Mouse (Mus musculus) gastrocnemius, adult 2 months (tissue): ENCODE results near the gene Ttc32. TPM values are rescaled to one million over a fixed set of nuclear protein-coding genes. Genes with fewer than 3 reads are reported as not detected.
"Not testable (repeated sequence)": the region's sequence is repeated elsewhere in the genome, so short reads cannot be mapped to it uniquely, and the experiment has no call there.

Experiments used
- DNase-seq: peaks from one replicate; pipeline ENCODE4 v3.0.0; 2022
- H3K27ac ChIP-seq: fragments of 200-600 bp; 2 replicates; pipeline ENCODE4 v1.8.1; 2022; ENCODE audit warnings: mild to moderate bottlenecking
- H3K4me3 ChIP-seq: fragments of 200-600 bp; 2 replicates; pipeline ENCODE4 v1.8.1; 2022; ENCODE audit warnings: mild to moderate bottlenecking, moderate library complexity
- CTCF ChIP-seq: fragments of 200-600 bp; IDR thresholded peaks from 2 replicates; pipeline ENCODE4 v1.8.1; 2022; ENCODE audit warnings: antibody characterized with exemption, mild to moderate bottlenecking, moderate library complexity
- intact Hi-C: fragments of 180-260 bp; cut with DNase I; formaldehyde crosslinking; loops from one replicate; pipeline ENCODE4 v1.15.1; 2025
- total RNA-seq, 2 experiments: library from RNA; stranded (reverse); gene quantifications; 2 replicates each; pipeline ENCODE4 v1.2.3; 2021

The Ttc32 gene
- total RNA-seq, 2 experiments from 2014 or later: 25.2 to 27.6 TPM

GRCm38 (mm10) chr12:9026843-9027242, 3.0 kb upstream of the Ttc32 start:
- TF ChIP-seq CTCF: no peak
- intact Hi-C loops: no loop called here
- H3K27ac ChIP-seq: no peak overlapping the region
- no peak overlapping the region for H3K4me3 ChIP-seq
- DNase-seq: no peak

DNA sequence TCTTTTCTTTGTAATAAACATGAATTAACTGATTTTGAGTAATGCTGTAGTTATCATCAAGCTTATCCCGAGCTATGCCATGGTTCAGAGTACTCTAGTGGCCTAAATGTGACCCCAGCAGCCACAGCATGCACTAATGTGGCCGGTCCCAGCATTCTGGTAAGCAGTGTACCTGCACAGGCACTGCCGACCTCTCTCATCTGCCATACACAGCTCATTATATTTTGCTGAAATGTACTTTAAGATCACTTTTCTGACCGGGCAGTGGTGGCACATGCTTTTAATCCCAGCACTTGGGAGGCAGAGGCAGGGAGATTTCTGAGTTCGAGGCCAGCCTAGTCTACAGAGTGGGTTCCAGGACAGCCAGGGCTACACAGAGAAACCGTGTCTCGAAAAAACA, 981 bp upstream of the Ttc32 start:
- DNase-seq, H3K27ac ChIP-seq, H3K4me3 ChIP-seq, intact Hi-C loops: not testable (repeated sequence)

DNA sequence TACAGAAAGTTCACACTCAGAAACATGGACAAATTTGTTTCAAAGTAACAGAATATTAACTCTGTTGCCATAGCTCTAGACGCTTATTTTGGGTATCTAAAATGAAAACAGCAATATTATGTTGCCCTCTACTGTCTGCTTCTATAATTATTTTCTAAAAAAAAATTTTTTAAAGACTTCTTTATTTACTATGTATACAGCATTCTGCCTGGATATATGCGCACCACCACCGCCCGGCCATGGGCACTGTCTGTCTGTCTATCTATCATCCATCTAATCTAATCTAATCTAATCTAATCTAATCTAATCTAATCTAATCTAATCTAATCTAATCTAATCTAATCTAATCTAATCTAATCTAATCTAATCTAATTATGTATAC, 300 bp upstream of the Ttc32 start:
- TF ChIP-seq CTCF: no peak
- no peak for DNase-seq
- intact Hi-C loops: no loop called here
- H3K27ac ChIP-seq: peak overlapping the region; percentile 96
- H3K4me3 ChIP-seq: peak overlapping the region; percentile 97

GRCm38 (mm10) chr12:9031166-9031565, 1.4 kb downstream of the Ttc32 start:
- DNase-seq: no peak
- Histone ChIP-seq H3K4me3 (peak overlapping the region; percentile 97), H3K27ac (peak overlapping the region; percentile 96)
- intact Hi-C loops: loop anchor here (5.0 kb wide), 1 partner anchor 1361 kb away; the partner anchor contains the start of gene Rdh14
- TF ChIP-seq CTCF: no peak

- Histone ChIP-seq H3K4me3 (no peak overlapping the region), H3K27ac (no peak overlapping the region)
- intact Hi-C loops: loop anchor here (5.0 kb wide), 1 partner anchor 1359 kb away; the partner anchor contains the start of gene Rdh14
- no peak for DNase-seq
- no peak for TF ChIP-seq CTCF
These were observed 3.3 kb downstream of the Ttc32 start for GRCm38 (mm10) chr12:9033140-9033539.

DNA sequence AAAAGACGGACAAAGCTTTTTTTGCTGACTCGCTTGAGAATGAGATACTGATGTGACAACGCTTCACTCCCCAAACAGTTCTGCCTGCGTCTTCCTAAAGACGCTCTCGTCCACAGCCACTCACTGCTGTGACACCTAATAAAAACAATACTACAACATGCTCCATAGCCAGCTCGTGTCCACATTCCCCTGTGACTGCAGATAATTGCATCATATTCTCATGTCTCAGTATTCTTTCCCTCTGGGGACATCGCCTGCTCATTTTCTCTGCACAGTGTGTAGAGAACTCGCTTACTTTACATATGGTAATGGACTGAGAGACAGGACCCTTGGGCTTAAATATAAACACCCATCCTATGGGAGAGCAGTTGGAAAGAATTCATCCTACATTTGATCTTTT, 6.6 kb downstream of the Ttc32 start:
- DNase-seq: no peak
- intact Hi-C loops: no loop called here
- no peak for TF ChIP-seq CTCF
- Histone ChIP-seq H3K4me3 (no peak overlapping the region), H3K27ac (no peak overlapping the region)

GRCm38 (mm10) chr12:9040177-9040576, 10.4 kb downstream of the Ttc32 start:
- H3K4me3 ChIP-seq: no peak overlapping the region

GRCm38 (mm10) chr12:9040686-9041085, 10.9 kb downstream of the Ttc32 start:
- no peak overlapping the region for H3K4me3 ChIP-seq
- intact Hi-C loops: no loop called here
- no peak overlapping the region for H3K27ac ChIP-seq
- no peak for DNase-seq
- TF ChIP-seq CTCF: no peak

More at GRCm38 (mm10) chr12:9040177-9040576, 10.4 kb downstream of the Ttc32 start:
- intact Hi-C loops: no loop called here
- no peak for DNase-seq
- H3K27ac ChIP-seq: no peak overlapping the region
- TF ChIP-seq CTCF: no peak

GRCm38 (mm10) chr12:9042316-9042715, 12.5 kb downstream of the Ttc32 start:
- no peak overlapping the region for H3K4me3 ChIP-seq
- H3K27ac ChIP-seq: no peak overlapping the region
- no peak for TF ChIP-seq CTCF
- intact Hi-C loops: no loop called here
- DNase-seq: no peak

GRCm38 (mm10) chr12:9042759-9043158, 13.0 kb downstream of the Ttc32 start:
- no peak for TF ChIP-seq CTCF
- Histone ChIP-seq H3K4me3 (no peak overlapping the region), H3K27ac (no peak overlapping the region)
- intact Hi-C loops: no loop called here
- DNase-seq: no peak

- no peak for DNase-seq
- H3K4me3 ChIP-seq: no peak overlapping the region
- TF ChIP-seq CTCF: no peak
- intact Hi-C loops: no loop called here
- no peak overlapping the region for H3K27ac ChIP-seq
These were observed 14.9 kb downstream of the Ttc32 start for GRCm38 (mm10) chr12:9044666-9045065.

GRCm38 (mm10) chr12:9046674-9047073, 16.9 kb downstream of the Ttc32 start:
- no peak for TF ChIP-seq CTCF
- intact Hi-C loops: no loop called here
- H3K27ac ChIP-seq: no peak overlapping the region
- no peak overlapping the region for H3K4me3 ChIP-seq
- DNase-seq: no peak

DNA sequence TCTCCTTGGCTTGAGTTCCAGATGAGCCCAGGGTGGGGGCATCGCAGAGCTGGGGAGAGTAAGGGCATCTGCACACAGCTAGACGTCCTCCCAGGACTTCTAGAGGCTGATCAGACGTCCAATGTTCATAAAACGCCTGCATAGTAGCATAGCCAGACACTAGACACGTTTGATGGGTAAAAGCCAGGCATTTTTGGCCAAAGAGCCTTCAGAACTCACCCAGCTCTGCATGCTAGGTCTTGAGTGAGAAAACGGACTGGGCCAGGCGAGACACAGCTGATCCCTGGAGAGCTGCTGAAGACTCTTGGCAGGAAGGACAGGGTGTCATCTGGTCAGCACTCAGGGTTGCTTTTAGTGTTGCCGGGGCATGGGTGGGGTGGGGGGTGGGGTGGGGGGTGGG, 18.3 kb downstream of the Ttc32 start:
- no peak for TF ChIP-seq CTCF
- no peak overlapping the region for H3K27ac ChIP-seq
- H3K4me3 ChIP-seq: no peak overlapping the region
- intact Hi-C loops: no loop called here
- no peak for DNase-seq

- no peak overlapping the region for H3K27ac ChIP-seq
- TF ChIP-seq CTCF: no peak
- intact Hi-C loops: loop anchor here (2.0 to 10.0 kb wide), 4 partner anchors 116 to 1538 kb away; partner anchors contain the start of gene Osr1
- DNase-seq: no peak
- no peak overlapping the region for H3K4me3 ChIP-seq
These were observed 21.0 kb downstream of the Ttc32 start for GRCm38 (mm10) chr12:9050824-9051223.
